Mouse (Mus musculus): ENCODE results near the gene Gtf3c5.
A peak's percentile ranks its signal among the peaks of the same experiment; 100 is the strongest.

The Gtf3c5 gene

DNA sequence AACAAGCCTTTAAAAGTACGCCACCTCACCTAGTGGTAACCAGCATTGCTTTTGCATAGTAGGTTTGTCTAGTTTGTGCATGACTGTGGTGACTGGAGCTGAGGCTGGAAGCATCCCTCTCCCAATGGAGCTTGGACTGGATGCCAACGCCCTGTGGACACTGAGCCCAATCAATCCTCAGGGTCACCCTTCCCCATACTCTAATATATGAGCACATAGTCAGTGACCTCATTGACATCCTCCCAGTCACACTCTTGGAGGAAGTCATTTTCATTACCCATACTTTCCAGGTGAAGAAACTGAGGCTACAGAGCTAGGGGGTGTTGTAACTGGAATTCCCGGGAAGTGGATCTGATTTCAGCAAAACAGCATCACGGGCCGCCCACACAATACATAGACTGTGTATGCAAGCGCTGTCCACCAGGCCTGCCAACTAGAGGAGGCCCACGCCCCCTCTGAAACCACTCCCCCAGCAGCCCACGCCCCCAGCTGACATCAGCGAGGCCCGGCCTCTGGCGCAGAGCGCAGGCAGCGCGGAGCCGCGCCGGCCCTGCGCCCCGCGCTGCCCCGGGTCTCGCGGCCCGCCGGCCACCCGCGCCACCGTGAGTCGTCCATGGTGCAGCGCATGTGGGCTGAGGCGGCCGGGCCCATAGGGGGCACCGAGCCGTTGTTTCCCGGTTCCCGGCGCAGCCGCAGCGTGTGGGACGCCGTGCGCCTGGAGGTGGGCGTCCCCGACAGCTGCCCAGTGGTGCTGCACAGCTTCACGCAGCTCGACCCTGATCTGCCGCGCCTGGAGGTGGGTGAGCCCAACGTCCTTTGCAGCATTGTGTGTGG is 50.4 kb downstream of the Gtf3c5 start:
- Histone ChIP-seq H3K36me3 (ENCODE audit: insufficient read depth, low read length) (peaks cover 9% of the 10 kb centered on the region), H3K4me1 (replicated peaks; ENCODE audit: low read depth, low read length) (peaks cover 82% of the 10 kb centered on the region), H3K4me3 (replicated peaks; ENCODE audit: low read length) (peak overlapping the region; percentile 87), H3K27me3 (ENCODE audit: insufficient read depth, low read length) (no peaks in the 10 kb centered on the region), H3K9me3 (ENCODE audit: low read length) (no peaks in the 10 kb centered on the region)
- TF ChIP-seq CTCF (conservative IDR thresholded peaks at IDR 0.05; ENCODE audit: low read length) (no peak), NANOG (IDR thresholded peaks at IDR 0.05; ENCODE audit: borderline replicate concordance, low read length) (no peak), POU5F1 (IDR thresholded peaks at IDR 0.05; ENCODE audit: borderline replicate concordance, low read length) (no peak)

DNA sequence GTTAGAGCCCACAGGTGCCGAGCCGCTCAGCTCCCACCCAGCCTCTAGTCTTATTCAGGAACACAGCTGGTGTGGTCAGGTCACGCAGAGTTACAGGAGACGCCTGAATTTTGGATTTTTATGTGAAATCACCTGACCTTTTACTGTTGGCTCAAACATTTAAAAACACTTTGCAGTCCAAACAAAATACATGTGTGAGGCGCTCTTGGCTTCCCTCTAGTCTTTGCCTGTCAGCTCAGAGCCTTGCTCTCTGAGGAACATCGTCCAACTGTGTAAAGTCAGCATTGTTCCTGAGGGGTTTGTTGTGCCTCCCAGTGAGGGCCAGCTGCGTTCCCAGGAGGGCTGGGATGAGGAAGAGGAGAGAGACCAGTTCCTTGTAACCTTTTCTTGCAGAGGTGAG is 53.2 kb downstream of the Gtf3c5 start:
- TF ChIP-seq NANOG (IDR thresholded peaks at IDR 0.05; ENCODE audit: borderline replicate concordance, low read length) = no peak
- no peak for TF ChIP-seq POU5F1 (IDR thresholded peaks at IDR 0.05; ENCODE audit: borderline replicate concordance, low read length)
- TF ChIP-seq CTCF (conservative IDR thresholded peaks at IDR 0.05; ENCODE audit: low read length) = no peak
- H3K27me3 ChIP-seq (ENCODE audit: insufficient read depth, low read length) = no peaks in the 10 kb centered on the region

DNA sequence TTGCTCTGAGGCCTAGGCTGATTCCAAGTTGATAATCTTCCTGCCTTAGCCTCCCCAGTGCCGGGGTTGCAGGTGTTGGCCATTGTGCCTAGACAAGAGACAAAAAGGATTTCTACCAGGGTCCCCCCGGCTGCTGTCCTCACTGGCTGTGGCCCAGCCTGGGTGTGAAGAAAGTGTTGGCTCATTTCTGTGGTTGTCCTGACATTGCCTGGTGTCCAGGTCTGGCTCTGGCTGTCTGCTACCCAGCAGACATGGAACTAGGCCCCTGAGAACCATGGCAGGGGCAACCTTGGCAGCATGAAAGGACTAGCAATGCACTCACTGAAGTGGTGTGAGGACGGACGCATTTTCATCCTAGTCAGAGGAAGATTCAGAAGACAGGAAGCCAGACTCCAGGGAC is 53.7 kb downstream of the Gtf3c5 start:
- no peak overlapping the region for H3K4me3 ChIP-seq (replicated peaks; ENCODE audit: low read length)

More for the DNA sequence above, 53.2 kb downstream of the Gtf3c5 start:
- Histone ChIP-seq H3K36me3 (ENCODE audit: insufficient read depth, low read length) (no peaks in the 10 kb centered on the region), H3K4me3 (replicated peaks; ENCODE audit: low read length) (no peak overlapping the region), H3K4me1 (replicated peaks; ENCODE audit: low read depth, low read length) (peaks cover 84% of the 10 kb centered on the region), H3K9me3 (ENCODE audit: low read length) (no peaks in the 10 kb centered on the region)

DNA sequence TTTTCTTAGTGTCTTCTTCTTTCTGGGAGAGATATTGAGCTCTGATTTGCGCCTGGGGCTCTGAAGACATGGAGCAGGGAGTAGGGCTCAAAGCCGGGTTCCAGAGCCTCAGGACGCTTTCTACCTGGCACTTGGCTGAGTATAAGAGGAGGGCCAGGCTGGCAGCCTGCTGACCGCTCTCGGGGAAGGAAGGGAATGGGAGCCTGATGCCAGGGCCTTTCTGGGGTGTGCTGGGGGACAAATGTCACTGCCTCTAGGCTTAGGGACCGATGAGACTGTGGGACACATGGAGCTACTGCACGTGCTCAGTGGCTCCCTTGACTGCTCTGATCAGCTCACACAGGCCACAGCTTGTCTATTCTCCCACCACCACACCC is 55.2 kb downstream of the Gtf3c5 start:
- no peak overlapping the region for H3K4me3 ChIP-seq (replicated peaks; ENCODE audit: low read length)
- H3K9me3 ChIP-seq (ENCODE audit: low read length) = no peaks in the 10 kb centered on the region
- no peaks in the 10 kb centered on the region for H3K36me3 ChIP-seq (ENCODE audit: insufficient read depth, low read length)
- no peak for TF ChIP-seq POU5F1 (IDR thresholded peaks at IDR 0.05; ENCODE audit: borderline replicate concordance, low read length)
- peaks cover 86% of the 10 kb centered on the region for H3K4me1 ChIP-seq (replicated peaks; ENCODE audit: low read depth, low read length)
- H3K27me3 ChIP-seq (ENCODE audit: insufficient read depth, low read length) = no peaks in the 10 kb centered on the region

More for the DNA sequence above, 53.7 kb downstream of the Gtf3c5 start:
- TF ChIP-seq POU5F1 (IDR thresholded peaks at IDR 0.05; ENCODE audit: borderline replicate concordance, low read length) = no peak
- TF ChIP-seq CTCF (conservative IDR thresholded peaks at IDR 0.05; ENCODE audit: low read length) = no peak
- H3K27me3 ChIP-seq (ENCODE audit: insufficient read depth, low read length) = no peaks in the 10 kb centered on the region
- peaks cover 84% of the 10 kb centered on the region for H3K4me1 ChIP-seq (replicated peaks; ENCODE audit: low read depth, low read length)
- no peaks in the 10 kb centered on the region for H3K36me3 ChIP-seq (ENCODE audit: insufficient read depth, low read length)
- H3K9me3 ChIP-seq (ENCODE audit: low read length) = no peaks in the 10 kb centered on the region

DNA sequence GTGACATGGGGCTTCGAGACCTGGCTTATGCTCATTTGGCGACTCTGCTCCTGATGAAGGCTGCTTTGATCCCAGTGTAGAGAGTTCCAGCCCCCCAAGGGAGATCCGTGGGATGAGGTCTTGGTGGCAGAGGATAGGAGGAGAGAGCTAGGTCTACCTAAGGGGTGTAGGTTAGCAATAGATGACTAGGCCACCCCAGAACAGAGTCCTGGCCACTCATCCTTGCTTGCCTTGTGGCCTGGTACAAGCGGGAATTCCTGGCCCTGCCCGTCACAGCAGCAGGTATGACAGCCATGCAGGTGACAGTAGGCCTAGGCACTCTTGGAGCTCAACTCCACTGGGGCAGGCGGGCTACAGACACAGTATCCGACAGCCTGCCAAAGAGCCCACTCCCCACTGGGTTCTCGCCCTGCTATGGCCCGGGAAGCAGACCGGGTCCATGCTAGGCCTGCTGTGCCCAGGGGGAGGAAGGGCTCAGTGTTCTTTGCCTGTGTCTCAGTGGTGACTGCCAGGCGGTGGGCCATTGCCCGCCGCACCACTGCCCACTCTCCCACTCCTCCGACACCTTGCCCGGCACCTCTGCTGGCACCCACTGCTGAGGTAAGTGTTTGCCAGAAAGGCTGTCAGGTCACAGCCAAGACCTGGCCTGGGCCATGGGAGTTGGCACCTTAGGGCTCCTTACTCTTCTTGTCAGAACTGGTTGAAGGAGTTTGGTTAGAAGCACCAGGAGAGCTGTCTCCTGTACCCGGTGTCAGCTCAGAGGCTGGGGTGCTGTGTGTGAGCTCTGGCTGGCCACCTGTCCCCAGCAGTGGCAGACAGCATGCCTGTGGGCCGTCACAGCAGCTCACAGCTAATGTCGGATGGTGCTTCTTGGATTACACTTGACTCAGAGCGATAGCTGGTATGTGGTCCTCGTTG is 55.9 kb downstream of the Gtf3c5 start:
- peak overlapping the region; percentile 23; the same call in 1 of the 2 replicates for H3K4me3 ChIP-seq (replicated peaks; ENCODE audit: low read length)
- H3K36me3 ChIP-seq (ENCODE audit: insufficient read depth, low read length) = peaks cover 2% of the 10 kb centered on the region; the same call in 1 of the 2 replicates
- peaks cover 88% of the 10 kb centered on the region for H3K4me1 ChIP-seq (replicated peaks; ENCODE audit: low read depth, low read length)
- TF ChIP-seq NANOG (IDR thresholded peaks at IDR 0.05; ENCODE audit: borderline replicate concordance, low read length) = no peak
- H3K9me3 ChIP-seq (ENCODE audit: low read length) = no peaks in the 10 kb centered on the region
- no peaks in the 10 kb centered on the region for H3K27me3 ChIP-seq (ENCODE audit: insufficient read depth, low read length)

DNA sequence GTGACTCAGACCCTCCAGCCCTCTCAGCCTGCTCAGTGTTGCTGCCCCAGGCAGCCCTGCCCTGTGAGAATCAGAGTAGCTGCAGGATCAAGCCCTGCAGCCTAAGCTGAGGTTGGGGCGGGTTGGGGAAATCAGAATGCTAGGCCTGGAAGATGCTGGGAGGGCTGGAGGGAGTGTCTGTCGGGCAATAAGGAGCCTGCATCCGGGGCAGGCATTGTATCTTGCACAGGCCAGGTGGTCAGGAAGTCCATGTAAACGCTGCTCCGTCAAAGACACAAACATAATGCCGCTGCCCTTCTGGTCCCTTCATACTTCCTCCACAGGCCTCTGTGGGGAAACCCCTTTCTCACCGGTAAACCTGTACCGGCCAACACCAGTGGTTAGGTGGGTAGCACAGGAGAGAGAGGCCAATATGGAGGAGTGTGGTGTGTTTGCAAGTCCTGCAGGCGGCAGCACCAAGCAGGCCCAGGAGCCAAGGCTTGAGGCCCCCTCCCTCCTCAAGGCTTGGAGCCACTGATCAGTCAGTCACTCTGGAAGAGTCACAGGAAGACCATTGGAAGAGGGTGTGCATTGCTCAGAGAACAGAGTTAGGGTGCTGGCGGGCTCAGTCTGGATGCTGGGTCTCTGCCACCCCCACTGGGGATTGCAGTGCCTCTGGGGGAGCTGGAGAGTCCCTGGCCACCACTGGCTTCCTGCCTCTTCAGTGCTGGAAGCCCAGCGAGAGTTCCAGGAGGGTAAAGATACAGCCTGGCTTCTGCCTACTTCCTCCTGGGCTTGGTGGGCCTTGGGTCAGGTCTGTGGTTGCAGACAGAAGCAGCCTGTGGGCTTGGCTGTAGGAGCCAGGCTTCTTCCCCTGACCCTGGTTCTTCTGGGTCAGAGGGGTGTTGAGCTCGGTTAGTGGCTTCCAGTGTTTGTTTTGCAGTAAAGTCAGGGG is 57.3 kb downstream of the Gtf3c5 start:
- Histone ChIP-seq H3K4me1 (replicated peaks; ENCODE audit: low read depth, low read length) (peaks cover 99% of the 10 kb centered on the region), H3K27me3 (ENCODE audit: insufficient read depth, low read length) (no peaks in the 10 kb centered on the region), H3K36me3 (ENCODE audit: insufficient read depth, low read length) (peaks cover 15% of the 10 kb centered on the region), H3K4me3 (replicated peaks; ENCODE audit: low read length) (peak overlapping the region; percentile 59), H3K9me3 (ENCODE audit: low read length) (no peaks in the 10 kb centered on the region)
- TF ChIP-seq NANOG (IDR thresholded peaks at IDR 0.05; ENCODE audit: borderline replicate concordance, low read length) (no peak), CTCF (conservative IDR thresholded peaks at IDR 0.05; ENCODE audit: low read length) (peak; percentile 34)

DNA sequence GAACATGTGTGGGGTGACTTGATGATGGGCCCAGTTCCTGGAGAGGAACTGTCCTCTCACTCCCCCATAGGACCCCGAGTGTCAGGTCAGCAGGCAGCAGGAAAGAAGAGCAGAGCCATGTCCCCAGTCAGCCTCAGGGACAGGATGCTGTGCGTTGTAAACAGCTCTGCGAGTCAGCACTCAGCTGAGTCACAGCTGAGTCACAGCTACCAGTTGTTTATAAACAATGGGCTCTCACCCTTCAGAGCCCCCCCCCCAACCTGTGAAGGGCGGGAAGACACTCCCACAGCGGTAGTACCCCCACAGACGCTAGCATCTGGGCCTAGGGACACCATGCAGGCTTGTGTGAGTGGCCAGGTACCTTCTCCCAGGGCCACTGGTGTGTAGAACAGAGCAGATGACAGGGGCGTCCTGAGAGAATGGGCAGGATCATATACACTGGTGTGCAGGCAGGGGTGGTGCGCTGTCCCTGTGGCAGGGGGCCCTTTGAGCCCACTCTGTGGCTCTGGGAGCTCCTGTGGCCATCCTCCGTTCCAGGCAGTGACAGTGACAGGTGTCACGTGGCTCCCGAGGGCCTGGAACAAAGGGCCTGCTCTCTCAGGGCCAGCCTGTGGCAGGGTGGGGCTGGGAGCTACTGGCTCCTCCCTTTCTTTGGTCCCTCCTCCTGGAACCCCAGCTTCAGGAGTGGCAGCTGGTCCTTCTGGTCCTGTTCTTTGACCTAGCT is 58.2 kb downstream of the Gtf3c5 start:
- Histone ChIP-seq H3K9me3 (ENCODE audit: low read length) (no peaks in the 10 kb centered on the region), H3K4me1 (replicated peaks; ENCODE audit: low read depth, low read length) (peaks cover 99% of the 10 kb centered on the region), H3K27me3 (ENCODE audit: insufficient read depth, low read length) (no peaks in the 10 kb centered on the region), H3K4me3 (replicated peaks; ENCODE audit: low read length) (peak overlapping the region; percentile 59), H3K36me3 (ENCODE audit: insufficient read depth, low read length) (peaks cover 15% of the 10 kb centered on the region)
- TF ChIP-seq POU5F1 (IDR thresholded peaks at IDR 0.05; ENCODE audit: borderline replicate concordance, low read length) = no peak
- no peak for TF ChIP-seq CTCF (conservative IDR thresholded peaks at IDR 0.05; ENCODE audit: low read length)
- TF ChIP-seq NANOG (IDR thresholded peaks at IDR 0.05; ENCODE audit: borderline replicate concordance, low read length) = no peak
